Mouse (Mus musculus): ENCODE measurements around the gene Ccdc136. TPM values are rescaled to one million over a fixed set of nuclear protein-coding genes. Genes with fewer than 3 reads are reported as not detected.

Gene Ccdc136
- total RNA-seq, 1 experiment, result 10.5 TPM

DNA sequence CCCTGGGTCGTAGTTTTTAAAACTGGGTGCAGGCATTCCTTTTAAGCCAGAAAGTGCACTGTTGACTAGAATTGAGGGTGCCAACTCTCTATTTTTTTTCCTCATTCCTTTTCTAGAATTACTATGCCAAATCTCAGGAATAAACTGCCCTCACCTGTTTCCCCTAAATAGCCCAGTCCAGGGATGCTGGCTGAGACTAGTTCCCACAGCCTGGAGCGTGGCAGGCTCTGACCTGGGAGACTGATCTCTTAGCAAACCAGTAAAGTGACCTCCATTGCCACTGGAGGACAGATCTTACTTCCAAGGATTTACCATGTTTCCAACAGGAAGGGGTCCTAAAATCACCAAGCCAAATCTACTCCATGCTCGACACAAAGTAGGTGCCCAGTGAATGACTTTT lies 72.7 kb downstream of the Ccdc136 start:
- in situ Hi-C loops (cut with MboI; ENCODE audit: low sequenced_read_pairs in 2 of 2, unreplicated experiment in 2 of 2), result no loop called here
- no peak for DNase-seq (ENCODE audit: low read depth, low spot score)
- H3K4me1 ChIP-seq (ENCODE audit: control insufficient read depth in 2 of 2, insufficient read depth in 2 of 2, low read length in 2 of 2, poor library complexity in 1 of 2), result peaks cover 0 to 3% of the 10 kb centered on the region in 2 experiments; a peak in 1 of 4 replicates
- H3K9ac ChIP-seq (ENCODE audit: insufficient read depth, low read depth, low read length, poor library complexity, severe bottlenecking), result peak overlapping the region; percentile 91; the same call in 1 of the 2 replicates
- TF ChIP-seq ZC3H11A (IDR thresholded peaks at IDR 0.05; ENCODE audit: borderline replicate concordance, low read depth, low read length) (no peak), HCFC1 (IDR thresholded peaks at IDR 0.05; ENCODE audit: borderline replicate concordance, insufficient read depth, low read length) (no peak), ZNF384 (IDR thresholded peaks at IDR 0.05; ENCODE audit: low read depth, low read length) (no peak), MAFK (IDR thresholded peaks at IDR 0.05; ENCODE audit: insufficient read depth, low read depth, low read length) (no peak), CHD2 (IDR thresholded peaks at IDR 0.05; ENCODE audit: low read depth, low read length) (no peak)
- H3K27ac ChIP-seq (ENCODE audit: insufficient read depth, low read depth, low read length, poor library complexity, severe bottlenecking), result no peak overlapping the region
- peaks cover 10% of the 10 kb centered on the region for H3K36me3 ChIP-seq (ENCODE audit: control insufficient read depth, insufficient read depth, low read length, poor library complexity, severe bottlenecking)
- peak overlapping the region in 1 of 2 experiments; percentile 79; a peak in 3 of 4 replicates for H3K4me3 ChIP-seq (ENCODE audit: insufficient read depth in 1 of 2, low read depth in 1 of 2, low read length in 2 of 2, poor library complexity in 1 of 2, severe bottlenecking in 1 of 2)
- no peaks in the 10 kb centered on the region for H3K9me3 ChIP-seq (ENCODE audit: control insufficient read depth, insufficient read depth, low read depth, low read length)

DNA sequence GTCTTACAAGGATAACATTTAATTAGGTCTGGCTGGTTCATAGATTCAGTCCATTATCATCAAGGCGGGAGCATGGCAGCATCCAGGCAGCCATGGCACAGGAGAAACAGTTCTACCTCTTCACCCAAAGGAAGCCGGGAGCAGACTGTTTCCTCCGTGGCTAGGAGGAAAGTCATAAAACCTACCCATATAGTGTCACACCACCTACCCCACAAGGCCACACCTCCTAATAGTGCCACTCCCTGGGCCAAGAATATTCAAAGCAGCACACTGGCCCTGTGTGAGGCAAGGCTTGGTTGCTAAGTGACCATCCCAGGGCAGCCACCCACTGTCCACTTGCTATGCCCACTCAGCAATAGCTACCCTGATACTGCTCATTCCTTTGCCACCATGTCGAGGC lies 75.0 kb downstream of the Ccdc136 start, which contains the start of gene Atp6v1fnb:
Gene Atp6v1fnb (plus strand): TSS at position 301 of the 400 bp plus-strand sequence.
- no peak within 1 kb of the TSS for H3K9ac ChIP-seq (ENCODE audit: insufficient read depth, low read depth, low read length, poor library complexity, severe bottlenecking)
- H3K4me1 ChIP-seq (ENCODE audit: control insufficient read depth in 2 of 2, insufficient read depth in 2 of 2, low read length in 2 of 2, poor library complexity in 1 of 2), result peaks cover 0 to 11% of the 10 kb centered on the region in 2 experiments; a peak in 2 of 4 replicates
- H3K27ac ChIP-seq (ENCODE audit: insufficient read depth, low read depth, low read length, poor library complexity, severe bottlenecking), result peak within 1 kb of the TSS; percentile 24; the same call in 1 of the 2 replicates
- DNase-seq (ENCODE audit: low read depth, low spot score), result no peak
- peaks cover 10% of the 10 kb centered on the region for H3K36me3 ChIP-seq (ENCODE audit: control insufficient read depth, insufficient read depth, low read length, poor library complexity, severe bottlenecking)
- in situ Hi-C loops (cut with MboI; ENCODE audit: low sequenced_read_pairs in 2 of 2, unreplicated experiment in 2 of 2), result no loop called here
- H3K9me3 ChIP-seq (ENCODE audit: control insufficient read depth, insufficient read depth, low read depth, low read length), result no peaks in the 10 kb centered on the region
- TF ChIP-seq ZNF384 (IDR thresholded peaks at IDR 0.05; ENCODE audit: low read depth, low read length) (no peak), MAFK (IDR thresholded peaks at IDR 0.05; ENCODE audit: insufficient read depth, low read depth, low read length) (no peak), CHD2 (IDR thresholded peaks at IDR 0.05; ENCODE audit: low read depth, low read length) (no peak), HCFC1 (IDR thresholded peaks at IDR 0.05; ENCODE audit: borderline replicate concordance, insufficient read depth, low read length) (no peak), ZC3H11A (IDR thresholded peaks at IDR 0.05; ENCODE audit: borderline replicate concordance, low read depth, low read length) (no peak)
- H3K4me3 ChIP-seq (ENCODE audit: insufficient read depth in 1 of 2, low read depth in 1 of 2, low read length in 2 of 2, poor library complexity in 1 of 2, severe bottlenecking in 1 of 2), result no peak within 1 kb of the TSS

DNA sequence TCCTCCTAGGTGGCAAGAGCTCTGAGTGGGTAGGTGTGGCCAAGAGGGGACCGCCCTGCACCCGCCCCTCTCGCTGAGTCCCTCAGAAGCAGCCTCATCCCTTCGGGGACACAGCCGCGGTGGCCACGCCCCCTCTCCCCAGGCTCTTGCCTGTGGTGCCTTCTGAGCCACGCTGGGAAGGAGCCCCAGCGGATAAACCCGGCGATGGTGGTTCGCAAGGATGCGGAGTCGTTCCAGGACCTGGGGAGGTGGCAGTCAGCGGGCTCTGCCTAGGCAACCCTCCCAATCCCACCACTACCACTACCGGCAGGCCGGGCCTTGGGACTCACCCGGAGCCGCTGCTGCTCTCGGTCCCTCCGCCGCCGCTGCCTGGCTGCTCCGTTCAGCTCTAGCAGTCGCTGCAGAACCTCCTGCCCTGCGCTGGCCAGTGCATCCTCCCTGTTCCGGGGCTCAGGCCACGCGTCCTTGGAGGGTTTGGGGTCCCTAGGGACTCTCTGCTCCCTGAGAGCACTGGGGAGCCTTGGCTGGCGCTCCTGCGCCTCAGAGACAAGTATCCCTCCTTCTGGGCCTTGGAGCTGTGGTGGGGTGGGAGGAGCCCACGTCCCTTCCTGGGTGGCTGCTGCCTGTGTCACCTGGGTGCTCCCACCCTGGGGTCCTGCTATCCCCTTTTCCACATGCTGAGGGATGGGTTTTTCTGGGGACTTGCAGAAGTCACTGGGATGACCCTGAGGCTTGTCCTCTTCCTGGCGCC lies 78.0 kb downstream of the Ccdc136 start:
- Histone ChIP-seq H3K36me3 (ENCODE audit: control insufficient read depth, insufficient read depth, low read length, poor library complexity, severe bottlenecking) (peaks cover 10% of the 10 kb centered on the region), H3K4me3 (ENCODE audit: insufficient read depth in 1 of 2, low read depth in 1 of 2, low read length in 2 of 2, poor library complexity in 1 of 2, severe bottlenecking in 1 of 2) (peak overlapping the region; percentile 74 to 83), H3K9me3 (ENCODE audit: control insufficient read depth, insufficient read depth, low read depth, low read length) (no peaks in the 10 kb centered on the region), H3K27ac (ENCODE audit: insufficient read depth, low read depth, low read length, poor library complexity, severe bottlenecking) (no peak overlapping the region), H3K9ac (ENCODE audit: insufficient read depth, low read depth, low read length, poor library complexity, severe bottlenecking) (peak overlapping the region; percentile 65), H3K4me1 (ENCODE audit: control insufficient read depth in 2 of 2, insufficient read depth in 2 of 2, low read length in 2 of 2, poor library complexity in 1 of 2) (peaks cover 0 to 11% of the 10 kb centered on the region in 2 experiments; a peak in 2 of 4 replicates)
- TF ChIP-seq CHD2 (IDR thresholded peaks at IDR 0.05; ENCODE audit: low read depth, low read length), result no peak
- TF ChIP-seq ZC3H11A (IDR thresholded peaks at IDR 0.05; ENCODE audit: borderline replicate concordance, low read depth, low read length), result no peak
- no peak for TF ChIP-seq HCFC1 (IDR thresholded peaks at IDR 0.05; ENCODE audit: borderline replicate concordance, insufficient read depth, low read length)
- no peak for TF ChIP-seq MAFK (IDR thresholded peaks at IDR 0.05; ENCODE audit: insufficient read depth, low read depth, low read length)
- TF ChIP-seq ZNF384 (IDR thresholded peaks at IDR 0.05; ENCODE audit: low read depth, low read length), result no peak
- in situ Hi-C loops (cut with MboI; ENCODE audit: low sequenced_read_pairs in 2 of 2, unreplicated experiment in 2 of 2), result no loop called here
- peak; percentile 82 for DNase-seq (ENCODE audit: low read depth, low spot score)

DNA sequence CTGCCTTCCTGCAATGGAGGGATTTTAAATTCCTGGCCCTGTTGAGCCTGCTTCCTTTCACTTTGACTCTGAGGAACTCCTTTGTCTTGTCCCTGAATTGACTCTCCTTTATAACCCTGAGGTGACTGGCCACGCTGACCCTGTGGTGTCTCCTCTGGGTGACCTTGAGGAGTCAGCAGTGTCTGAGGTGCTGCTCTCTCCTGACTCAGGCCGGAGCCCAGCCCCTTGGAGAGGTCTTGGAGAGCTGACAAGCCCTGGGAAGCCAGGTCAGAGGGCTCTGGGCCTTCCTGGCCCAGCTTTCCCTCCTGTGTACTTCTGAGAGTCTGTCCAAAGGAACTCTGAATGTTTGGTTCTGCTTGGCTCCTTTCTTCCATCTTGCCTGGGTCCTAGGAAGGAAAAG lies 78.6 kb downstream of the Ccdc136 start:
- Histone ChIP-seq H3K9ac (ENCODE audit: insufficient read depth, low read depth, low read length, poor library complexity, severe bottlenecking) (no peak overlapping the region), H3K27ac (ENCODE audit: insufficient read depth, low read depth, low read length, poor library complexity, severe bottlenecking) (no peak overlapping the region), H3K9me3 (ENCODE audit: control insufficient read depth, insufficient read depth, low read depth, low read length) (no peaks in the 10 kb centered on the region), H3K4me1 (ENCODE audit: control insufficient read depth in 2 of 2, insufficient read depth in 2 of 2, low read length in 2 of 2, poor library complexity in 1 of 2) (peaks cover 0 to 11% of the 10 kb centered on the region in 2 experiments; a peak in 2 of 4 replicates), H3K4me3 (ENCODE audit: insufficient read depth in 1 of 2, low read depth in 1 of 2, low read length in 2 of 2, poor library complexity in 1 of 2, severe bottlenecking in 1 of 2) (no peak overlapping the region), H3K36me3 (ENCODE audit: control insufficient read depth, insufficient read depth, low read length, poor library complexity, severe bottlenecking) (peaks cover 10% of the 10 kb centered on the region)
- in situ Hi-C loops (cut with MboI; ENCODE audit: low sequenced_read_pairs in 2 of 2, unreplicated experiment in 2 of 2), result no loop called here
- TF ChIP-seq HCFC1 (IDR thresholded peaks at IDR 0.05; ENCODE audit: borderline replicate concordance, insufficient read depth, low read length) (no peak), CHD2 (IDR thresholded peaks at IDR 0.05; ENCODE audit: low read depth, low read length) (no peak), ZC3H11A (IDR thresholded peaks at IDR 0.05; ENCODE audit: borderline replicate concordance, low read depth, low read length) (no peak), MAFK (IDR thresholded peaks at IDR 0.05; ENCODE audit: insufficient read depth, low read depth, low read length) (no peak), ZNF384 (IDR thresholded peaks at IDR 0.05; ENCODE audit: low read depth, low read length) (no peak)
- DNase-seq (ENCODE audit: low read depth, low spot score), result no peak

Other genes with a start within 250 kb of the Ccdc136 start
- 50.9 and 58.1 TPM in 2 replicates for gene Rbm28, start 231.3 kb upstream of the Ccdc136 start, total RNA-seq (2012; rRNA removed)
- 0.40 and 1.4 TPM in 2 replicates for gene Prrt4, start 216.7 kb upstream of the Ccdc136 start, total RNA-seq (2012; rRNA removed)
- 24.9 and 29.7 TPM in 2 replicates for gene Impdh1, start 179.9 kb upstream of the Ccdc136 start, total RNA-seq (2012; rRNA removed)
- 36.9 and 38.9 TPM in 2 replicates for gene Hilpda, start 123.8 kb upstream of the Ccdc136 start, total RNA-seq (2012; rRNA removed)
- 0.42 and 0.58 TPM in 2 replicates for gene Fam71f2, start 116.7 kb upstream of the Ccdc136 start, total RNA-seq (2012; rRNA removed)
- gene Fam71f1, start 77.2 kb upstream of the Ccdc136 start, total RNA-seq (2012; rRNA removed), result 0.21 and 0.80 TPM in 2 replicates
- 321 and 408 TPM in 2 replicates for gene Calu, start 48.2 kb upstream of the Ccdc136 start, total RNA-seq (2012; rRNA removed)
- 0.11 and 0.13 TPM in 2 replicates for gene Opn1sw, start 7.8 kb upstream of the Ccdc136 start, total RNA-seq (2012; rRNA removed)
- gene Flnc, start 36.9 kb downstream of the Ccdc136 start, total RNA-seq (2012; rRNA removed), result 64.9 and 86.4 TPM in 2 replicates
- 173 and 182 TPM in 2 replicates for gene Atp6v1f, start 71.4 kb downstream of the Ccdc136 start, total RNA-seq (2012; rRNA removed)
- 1.0 and 1.4 TPM in 2 replicates for gene Atp6v1fnb, start 75.1 kb downstream of the Ccdc136 start, total RNA-seq (2012; rRNA removed)
- 3.3 and 6.0 TPM in 2 replicates for gene Kcp, start 111.6 kb downstream of the Ccdc136 start, total RNA-seq (2012; rRNA removed)
- gene Irf5, start 130.3 kb downstream of the Ccdc136 start, total RNA-seq (2012; rRNA removed), result 0.90 and 3.7 TPM in 2 replicates
- 89.7 and 91.1 TPM in 2 replicates for gene Tnpo3, start 213.6 kb downstream of the Ccdc136 start, total RNA-seq (2012; rRNA removed)

All from ES-E14 (cell line).